Mouse (Mus musculus) right cerebral cortex, adult 18-20 months (tissue): ENCODE measurements at regions not wholly inside any gene's neighbourhood (a gene's known extent, or its start where the extent isn't known, plus 50 kb on each side); places are given as distances from the start of the nearest gene placed in this dataset.
"Not testable (repeated sequence)": the region's sequence is repeated elsewhere in the genome, so short reads cannot be mapped to it uniquely, and the experiment has no call there.

Experiments
- DNase-seq: peaks from one replicate; pipeline ENCODE4 v3.0.0; 2022; ENCODE audit warnings: mixed read lengths

DNA sequence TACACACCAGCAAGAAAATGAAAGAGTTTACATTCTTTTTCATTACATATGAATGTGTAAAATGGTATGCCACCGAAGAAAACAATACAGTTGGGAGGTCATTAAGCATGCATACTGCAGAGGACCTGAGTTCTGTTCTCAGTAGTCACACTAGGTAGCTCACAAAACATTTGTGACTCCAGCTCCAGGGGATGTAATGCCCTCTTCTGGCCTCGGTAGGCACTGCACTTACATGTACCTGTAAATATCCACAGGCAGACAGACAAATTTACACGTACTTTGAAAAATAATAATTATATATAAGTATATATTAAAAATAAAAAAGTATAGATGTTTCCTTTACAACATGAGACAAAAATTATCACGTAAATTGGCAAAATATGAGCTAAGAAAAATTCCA, 342.3 kb upstream of the Gm28363 start:
- DNase-seq = no peak

GRCm38 (mm10) chr1:117356418-117357194, 340.3 kb upstream of the Gm28363 start:
- DNase-seq = no peak

DNA sequence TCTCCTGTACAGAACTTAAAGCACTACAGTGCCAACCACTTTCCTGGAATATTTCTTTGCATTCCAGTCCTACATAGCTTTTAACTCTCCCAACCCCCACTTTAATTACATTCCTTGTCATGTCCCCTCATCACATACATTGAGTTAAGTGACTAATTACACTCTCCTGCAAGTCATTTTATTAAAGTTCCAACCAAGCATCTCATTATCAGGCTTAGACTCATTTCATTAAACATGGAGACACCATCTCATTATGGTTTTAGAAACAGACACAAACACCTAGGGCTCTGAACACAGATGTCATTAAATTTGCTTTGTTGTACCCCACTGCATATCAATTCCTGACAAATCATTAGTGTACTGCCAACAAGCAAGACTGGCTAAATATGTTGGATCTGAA, 332.9 kb upstream of the Gm28363 start:
- no peak for DNase-seq

GRCm38 (mm10) chr1:117412349-117412748, 284.6 kb upstream of the Gm28363 start:
- peak; percentile 0 for DNase-seq

DNA sequence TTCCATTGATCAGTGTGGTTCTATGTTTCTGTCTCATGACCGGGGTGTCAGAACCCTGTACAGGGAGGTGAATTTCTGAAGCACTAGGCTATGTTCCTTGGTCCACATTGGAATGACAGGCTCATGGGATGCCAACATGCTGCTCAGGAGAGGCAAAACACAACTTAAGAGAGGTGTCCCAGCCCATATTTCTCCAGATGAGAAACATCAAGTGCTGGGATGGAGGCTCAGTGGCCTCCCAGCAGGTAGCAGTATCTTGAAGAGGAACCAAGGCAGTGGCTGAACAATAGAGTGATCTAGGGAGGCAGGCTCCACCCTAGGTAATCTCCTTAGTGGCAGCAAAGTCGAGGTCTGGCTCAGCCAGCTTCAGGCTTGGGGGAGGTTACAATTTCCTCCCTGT, 239.2 kb upstream of the Gm28363 start:
- DNase-seq = no peak

- not testable (repeated sequence) for DNase-seq
Observed at GRCm38 (mm10) chr1:117458156-117458850, 238.6 kb upstream of the Gm28363 start.

DNA sequence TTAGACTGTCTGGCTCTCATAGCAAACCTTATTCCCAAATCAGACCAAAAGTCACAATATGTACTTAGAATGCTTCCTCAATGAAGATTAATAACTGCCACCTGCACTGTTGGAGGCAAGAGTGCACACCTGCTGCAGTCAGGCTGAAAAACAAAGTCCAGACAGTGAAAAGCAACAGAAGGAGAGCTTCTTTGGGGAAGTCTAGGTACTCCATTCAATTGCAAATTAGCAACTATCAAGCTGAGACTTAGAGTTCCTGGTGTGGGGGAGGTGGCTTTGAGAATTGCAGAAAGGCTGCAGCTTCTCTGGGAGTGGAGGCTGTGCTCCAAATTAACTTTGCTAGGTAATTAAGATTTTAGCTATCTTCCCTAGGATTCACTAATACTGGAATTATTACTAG, 237.8 kb upstream of the Gm28363 start:
- not testable (repeated sequence) for DNase-seq

GRCm38 (mm10) chr1:117490176-117490575, 206.8 kb upstream of the Gm28363 start:
- DNase-seq = no peak

DNA sequence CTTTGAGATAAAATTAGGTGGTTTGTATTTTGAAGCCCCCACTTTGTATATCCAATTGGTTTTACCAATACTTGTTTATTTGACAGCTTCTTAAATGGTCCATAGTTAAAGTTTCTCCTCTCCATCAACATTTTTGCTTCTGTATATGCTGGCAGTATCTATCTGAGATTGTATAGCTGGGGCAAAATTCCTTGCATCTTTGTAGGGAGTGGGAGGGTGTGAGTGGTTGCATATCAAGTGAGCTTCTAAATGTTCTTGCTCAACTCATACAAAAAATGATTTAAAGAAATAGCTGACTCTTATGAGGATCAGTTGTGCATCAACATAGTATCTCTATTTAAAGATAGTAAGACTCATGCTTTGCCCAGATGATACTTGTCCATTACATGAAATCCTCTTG, 199.9 kb upstream of the Gm28363 start:
- DNase-seq = peak; percentile 5

DNA sequence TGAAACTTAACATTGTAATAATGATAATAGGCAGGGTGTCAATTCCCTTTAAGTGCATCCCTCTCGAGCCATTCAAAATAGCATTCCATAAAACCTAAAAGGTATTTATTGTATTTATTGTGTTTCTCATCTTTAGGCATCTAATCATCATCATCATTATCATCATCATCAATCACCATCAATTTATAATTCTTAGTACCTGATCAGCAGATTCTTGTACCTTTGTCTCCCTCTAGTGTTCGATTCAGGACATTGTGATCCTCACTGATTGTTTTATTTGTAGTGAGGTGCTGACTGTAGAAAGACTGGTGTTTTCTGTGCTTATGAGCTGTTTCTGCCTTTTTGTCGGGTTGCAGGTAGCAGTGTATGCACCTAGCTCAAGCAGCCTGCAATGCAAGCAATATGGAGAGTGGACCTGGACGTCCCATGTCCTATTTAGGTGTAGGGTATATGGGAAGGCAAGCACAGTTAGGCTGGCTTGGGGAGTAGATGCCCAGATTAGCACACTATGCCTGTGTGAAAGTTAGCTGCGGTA, 177.4 kb upstream of the Gm28363 start:
- peak; percentile 11 for DNase-seq
